Mouse (Mus musculus): ENCODE measurements around the gene Gpr152.
A peak's percentile ranks its signal among the peaks of the same experiment; 100 is the strongest.

The Gpr152 gene

DNA sequence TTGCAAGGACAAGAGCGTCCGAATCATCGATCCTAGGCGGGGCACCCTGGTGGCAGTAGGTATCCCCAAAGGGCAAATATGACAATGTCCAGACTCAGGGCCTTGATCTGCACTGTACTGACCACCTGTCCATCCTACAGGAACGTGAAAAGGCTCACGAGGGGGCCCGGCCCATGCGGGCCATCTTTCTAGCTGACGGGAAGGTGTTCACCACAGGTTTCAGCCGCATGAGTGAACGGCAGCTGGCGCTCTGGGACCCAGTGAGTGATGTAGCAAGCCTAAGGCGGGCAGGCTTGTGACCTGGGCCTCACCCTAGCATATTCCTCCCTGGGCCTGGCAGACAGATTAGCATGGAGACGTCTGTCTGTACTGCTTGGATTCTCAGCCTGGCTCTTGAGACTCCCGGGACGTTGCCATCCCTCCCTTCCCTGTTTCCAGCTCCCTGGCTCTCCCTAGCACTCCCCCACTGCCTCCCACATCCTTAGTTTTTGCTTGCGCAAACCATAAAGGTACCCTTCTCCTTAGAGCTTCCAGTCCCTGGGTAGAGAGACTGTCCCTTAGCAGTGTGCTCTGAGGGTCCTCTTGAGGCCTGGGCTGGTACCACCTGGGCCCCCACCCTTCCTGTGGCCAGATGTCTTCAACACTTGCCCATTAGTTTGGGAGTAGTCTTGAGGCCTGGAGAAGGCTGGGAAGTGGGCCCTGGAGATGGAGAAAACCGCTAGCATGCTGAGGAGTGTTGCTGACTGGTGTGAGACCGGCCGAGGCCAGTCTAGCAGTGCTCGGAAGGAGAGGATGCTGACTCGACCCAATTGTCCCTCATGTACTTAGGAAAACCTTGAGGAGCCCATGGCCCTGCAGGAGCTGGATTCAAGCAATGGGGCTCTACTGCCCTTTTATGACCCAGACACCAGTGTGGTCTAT lies 11.2 kb downstream of the Gpr152 start:
- no peak for DNase-seq (ENCODE audit: low spot score in 2 of 2)

DNA sequence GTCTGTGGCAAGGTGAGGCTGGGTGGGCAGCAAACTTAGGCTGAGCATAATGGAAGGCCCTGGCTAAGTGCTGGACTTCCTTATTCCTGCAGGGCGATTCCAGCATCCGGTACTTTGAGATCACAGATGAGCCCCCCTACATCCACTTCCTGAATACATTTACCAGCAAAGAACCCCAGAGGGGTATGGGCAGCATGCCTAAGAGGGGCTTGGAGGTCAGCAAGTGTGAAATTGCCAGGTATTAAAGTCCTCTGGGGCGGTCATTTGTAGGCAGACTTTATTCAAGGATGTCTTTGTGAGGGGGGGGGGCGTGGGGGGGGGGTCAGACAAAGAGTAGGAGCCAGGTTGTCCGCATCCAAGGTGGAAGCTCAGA lies 11.9 kb downstream of the Gpr152 start:
- DNase-seq (ENCODE audit: low spot score in 2 of 2): no peak

DNA sequence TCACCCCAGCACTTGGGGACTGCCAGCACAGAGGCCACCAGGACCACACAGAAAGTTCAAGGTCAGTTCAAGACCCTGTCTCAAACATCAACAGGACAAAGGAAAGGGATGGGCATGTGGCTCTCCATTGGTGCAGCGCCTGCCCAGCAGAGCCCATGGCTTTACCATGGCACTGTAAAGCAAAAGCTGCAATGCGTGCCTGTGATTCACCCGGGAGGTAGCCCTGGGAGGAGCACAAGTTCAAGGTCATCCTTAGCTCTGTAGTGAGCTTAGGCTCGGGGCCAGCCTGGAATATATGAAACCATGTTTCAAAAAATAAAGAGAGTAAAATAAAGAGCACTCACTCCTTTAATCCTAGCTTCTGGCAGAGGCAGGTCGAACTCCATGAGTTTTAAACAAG lies 12.3 kb downstream of the Gpr152 start:
- DNase-seq (ENCODE audit: low spot score in 2 of 2): no peak

- no peak for DNase-seq (ENCODE audit: low spot score in 2 of 2)
Measured at GRCm38 (mm10) chr19:4152445-4153231, 13.1 kb downstream of the Gpr152 start.

DNA sequence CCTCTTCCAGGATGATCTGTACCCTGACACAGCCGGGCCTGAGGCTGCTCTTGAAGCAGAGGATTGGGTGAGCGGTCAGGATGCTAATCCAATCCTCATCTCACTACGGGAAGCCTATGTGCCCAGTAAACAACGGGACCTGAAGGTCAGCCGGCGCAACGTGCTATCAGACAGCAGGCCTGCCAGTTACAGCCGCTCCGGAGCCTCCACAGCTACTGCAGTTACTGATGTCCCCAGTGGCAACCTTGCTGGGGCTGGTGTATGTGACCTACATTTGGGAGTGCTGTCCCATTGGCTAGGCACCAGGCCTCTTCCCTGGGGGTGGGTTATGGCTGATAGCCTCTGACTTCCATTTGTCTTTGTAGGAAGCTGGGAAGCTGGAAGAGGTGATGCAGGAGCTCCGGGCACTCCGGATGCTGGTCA lies 13.7 kb downstream of the Gpr152 start, which contains the start of gene Ptprcap:
Gene Ptprcap (plus strand): TSS at position 373 of the 423 bp plus-strand sequence.
- no peak for DNase-seq (ENCODE audit: low spot score in 2 of 2)

- no peak for DNase-seq (ENCODE audit: low spot score in 2 of 2)
Measured at GRCm38 (mm10) chr19:4154437-4155222, 15.0 kb downstream of the Gpr152 start.

GRCm38 (mm10) chr19:4155223-4156072 lies 15.9 kb downstream of the Gpr152 start:
- no peak for DNase-seq (ENCODE audit: low spot score in 2 of 2)

GRCm38 (mm10) chr19:4156073-4156579 lies 16.5 kb downstream of the Gpr152 start:
- no peak for DNase-seq (ENCODE audit: low spot score in 2 of 2)

GRCm38 (mm10) chr19:4156771-4157170 lies 17.2 kb downstream of the Gpr152 start:
- DNase-seq (ENCODE audit: low spot score in 2 of 2): no peak

DNA sequence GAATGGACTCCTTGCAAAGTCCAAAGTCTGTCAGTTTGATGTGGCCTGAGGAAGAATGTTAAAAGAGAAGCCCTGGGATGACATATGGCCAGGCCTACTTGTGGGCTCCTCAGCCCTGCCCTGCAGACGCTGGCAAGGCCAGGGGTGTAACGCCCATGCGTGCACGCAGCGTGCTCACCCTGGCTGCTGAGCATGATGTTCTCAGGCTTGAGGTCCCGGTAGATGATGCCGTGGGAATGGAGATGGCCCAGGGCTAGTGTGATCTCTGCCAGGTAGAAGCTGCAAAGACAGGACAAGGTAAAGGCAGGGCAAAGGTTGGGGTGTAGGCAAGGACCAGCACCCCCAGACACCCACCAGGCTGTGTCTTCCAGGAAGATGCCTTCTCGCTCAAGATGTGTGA lies 19.5 kb downstream of the Gpr152 start:
- DNase-seq (ENCODE audit: low spot score in 2 of 2): no peak

DNA sequence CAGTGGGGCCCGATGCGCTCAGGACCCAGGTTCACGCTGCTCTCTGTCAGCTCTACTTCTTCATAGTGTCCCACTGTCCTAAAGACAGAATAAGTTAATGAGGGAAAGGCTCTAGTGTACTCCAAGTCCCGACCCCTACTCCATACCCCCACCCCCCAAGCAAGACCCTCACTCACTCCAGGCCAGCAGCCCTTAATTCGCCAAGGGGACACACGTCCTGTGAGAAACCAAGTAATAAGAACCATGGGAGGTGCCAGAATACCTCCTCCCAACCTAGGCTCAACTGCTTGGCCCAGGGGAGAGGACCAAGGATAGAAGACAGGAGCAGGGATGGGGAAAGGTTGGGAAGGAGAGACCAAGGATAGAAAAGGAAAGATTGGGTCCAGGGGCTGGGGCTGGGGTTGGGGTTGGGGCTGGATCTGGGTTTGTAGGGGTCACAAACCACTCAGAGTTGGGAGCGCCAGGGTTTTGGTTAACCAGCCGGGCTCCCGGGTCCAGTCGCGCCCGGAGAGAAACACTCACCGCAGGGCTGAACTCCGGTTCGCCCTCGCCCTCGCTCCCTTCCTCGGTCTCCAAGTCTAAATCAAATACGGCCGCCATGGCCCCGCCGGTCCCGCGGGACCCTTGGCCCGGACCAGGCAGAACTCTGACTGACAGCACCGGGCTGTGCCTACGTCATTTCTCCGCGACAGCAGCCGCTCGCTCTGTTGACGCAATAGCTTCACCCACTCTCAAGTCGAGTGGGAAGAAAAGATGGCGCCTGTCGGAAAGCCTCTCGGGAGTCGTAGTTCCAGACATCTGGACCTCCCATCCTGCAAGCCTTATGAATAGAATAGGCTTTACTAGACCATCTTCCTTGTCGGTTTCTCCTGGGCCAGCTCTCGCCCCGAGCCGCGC lies 23.3 kb downstream of the Gpr152 start, which contains the start of gene Rps6kb2:
Gene Rps6kb2 (minus strand): TSS at position 709 of the 897 bp plus-strand sequence.
- peak; percentile 98 for DNase-seq (ENCODE audit: low spot score in 2 of 2)

- DNase-seq (ENCODE audit: low spot score in 2 of 2): no peak
Measured at GRCm38 (mm10) chr19:4163543-4163887, 23.9 kb downstream of the Gpr152 start.

DNA sequence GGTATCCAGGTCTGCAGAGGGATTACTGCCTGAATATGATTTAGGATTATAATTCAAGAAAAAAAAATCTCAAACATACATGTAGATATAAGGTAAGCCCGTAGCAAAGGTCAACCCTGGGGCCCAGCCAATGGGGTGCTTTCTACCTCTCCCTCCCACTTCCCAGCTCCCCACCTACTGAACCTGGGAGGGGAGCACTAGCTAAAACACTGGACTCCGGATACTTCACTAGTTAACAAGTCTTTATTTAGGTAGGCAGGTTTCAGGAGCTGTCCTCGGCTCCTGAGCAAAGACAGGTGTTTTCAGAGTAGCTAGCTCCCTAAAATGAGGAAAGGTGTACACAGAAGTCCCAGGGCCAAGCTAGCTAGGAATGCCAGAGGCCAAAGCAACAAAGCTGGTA lies 24.5 kb downstream of the Gpr152 start:
- DNase-seq (ENCODE audit: low spot score in 2 of 2): no peak

- DNase-seq (ENCODE audit: low spot score in 2 of 2): no peak
Measured at GRCm38 (mm10) chr19:4164721-4165120, 25.1 kb downstream of the Gpr152 start.

DNA sequence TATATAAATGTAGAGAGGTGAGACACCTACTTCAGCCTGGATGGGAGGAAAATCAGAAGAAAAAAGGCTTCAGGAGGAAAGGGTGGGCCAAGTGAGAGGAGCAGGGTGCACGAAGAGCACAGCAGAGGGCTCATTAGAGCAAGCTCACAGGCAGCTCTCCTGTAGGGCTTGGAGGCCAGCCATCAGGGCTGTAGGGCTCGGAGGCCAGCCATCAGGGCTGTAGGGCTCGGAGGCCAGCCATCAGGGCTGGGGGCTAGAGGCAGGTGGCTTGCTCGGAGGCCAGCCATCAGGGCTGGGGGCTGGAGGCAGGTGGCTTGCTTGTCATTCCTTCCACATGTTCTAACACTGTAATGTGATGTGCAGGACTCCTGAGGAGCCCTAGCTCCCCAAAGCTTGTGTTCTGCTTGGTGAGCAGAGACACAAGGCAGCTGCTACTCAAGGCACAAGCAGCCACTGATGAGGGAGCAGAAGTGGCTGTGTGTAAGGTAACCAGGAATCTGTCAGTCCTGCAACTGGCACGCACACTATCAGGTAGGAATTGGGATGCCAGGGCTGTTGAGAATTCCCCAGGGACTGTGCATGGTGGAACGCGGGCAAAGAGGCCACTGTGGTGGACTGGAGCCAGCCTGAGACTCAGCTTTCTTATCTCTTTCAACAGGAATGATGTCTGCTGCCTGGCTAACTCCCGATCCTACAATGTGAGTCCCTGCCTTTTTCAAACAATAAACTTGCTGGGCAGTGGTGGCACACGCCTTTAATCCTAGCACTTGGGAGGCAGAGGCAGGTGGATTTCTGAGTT lies 27.3 kb downstream of the Gpr152 start:
- DNase-seq (ENCODE audit: low spot score in 2 of 2): no peak

- peak; percentile 100 for DNase-seq (ENCODE audit: low spot score in 2 of 2)
Measured at GRCm38 (mm10) chr19:4169378-4169784, 29.8 kb downstream of the Gpr152 start.

GRCm38 (mm10) chr19:4169810-4170209 lies 30.2 kb downstream of the Gpr152 start:
- no peak for DNase-seq (ENCODE audit: low spot score in 2 of 2)

DNA sequence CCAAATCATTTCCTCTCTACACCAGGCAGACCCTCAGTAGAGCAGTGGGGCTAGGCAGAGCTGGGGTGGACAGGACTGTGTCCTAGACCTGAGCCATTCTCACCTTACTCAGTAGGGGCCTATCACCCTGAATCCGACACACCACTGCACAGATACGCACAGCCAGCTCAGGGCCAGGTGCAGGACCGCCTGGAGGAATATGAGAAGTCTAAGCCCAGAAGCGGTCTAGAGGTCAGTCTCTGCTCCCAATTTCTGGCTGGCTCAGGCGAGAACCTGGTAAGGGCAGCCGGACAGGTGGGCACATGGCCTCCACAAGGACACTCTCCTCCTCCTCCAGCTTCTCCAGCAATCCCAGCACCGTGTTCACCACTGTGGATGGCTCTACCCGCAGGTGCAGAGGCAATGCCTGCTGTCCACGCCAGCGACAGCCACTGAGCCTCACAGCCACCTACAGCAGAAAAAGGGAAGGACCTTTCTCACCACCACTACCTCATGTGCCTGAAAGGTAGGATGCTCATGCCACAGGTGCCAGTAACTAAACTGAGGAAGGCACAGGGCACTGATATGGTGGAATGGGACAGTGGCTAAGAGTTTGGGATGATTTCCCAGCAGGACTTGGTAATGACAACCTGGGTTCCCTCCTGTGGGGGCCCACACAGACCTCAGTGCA lies 31.3 kb downstream of the Gpr152 start:
- DNase-seq (ENCODE audit: low spot score in 2 of 2): no peak
